Mouse (Mus musculus): ENCODE data around the gene E130114P18Rik.

The E130114P18Rik gene

DNA sequence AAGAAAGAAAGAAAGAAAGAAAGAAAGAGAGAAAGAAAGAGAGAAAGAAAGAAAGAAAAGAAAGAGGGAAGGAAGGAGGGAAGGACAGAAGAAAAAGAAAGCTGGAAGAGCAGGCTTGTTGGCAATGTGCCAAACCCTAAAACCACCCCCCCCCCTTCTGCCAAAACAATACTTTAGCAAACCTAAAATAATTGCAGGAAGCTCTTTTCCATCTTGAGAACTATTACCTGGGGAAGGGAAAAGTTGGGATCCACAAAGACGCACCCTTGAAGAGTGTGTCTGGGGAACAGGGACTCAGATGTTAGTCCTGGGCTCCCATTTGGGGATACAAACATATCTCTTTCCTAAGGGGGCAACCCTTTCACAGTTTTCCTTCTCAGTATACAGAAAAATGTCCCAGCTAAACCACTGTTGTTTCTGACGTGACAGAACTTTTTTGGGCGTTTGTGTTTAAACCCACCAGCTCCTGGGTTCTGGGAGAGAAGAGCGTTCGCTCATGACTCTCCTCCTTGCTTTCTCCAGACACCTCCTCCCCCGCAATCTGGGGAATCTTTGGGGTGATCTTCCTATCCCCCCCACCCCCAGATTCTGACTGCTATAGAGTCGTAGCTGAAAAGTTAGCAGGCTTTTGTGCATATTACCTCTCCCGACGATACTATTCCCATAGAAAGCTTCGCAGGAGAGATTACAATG lies 1.3 kb downstream of the E130114P18Rik start:
- DNase-seq (ENCODE audit: low read depth, low spot score) = peak; percentile 42

- peak; percentile 39 for DNase-seq (ENCODE audit: low read depth, low spot score)
Measured at GRCm38 (mm10) chr4:97775494-97776265, 2.2 kb downstream of the E130114P18Rik start.

- DNase-seq (ENCODE audit: low read depth, low spot score) = peak; percentile 84
Measured at GRCm38 (mm10) chr4:97775059-97775458, 2.8 kb downstream of the E130114P18Rik start.

DNA sequence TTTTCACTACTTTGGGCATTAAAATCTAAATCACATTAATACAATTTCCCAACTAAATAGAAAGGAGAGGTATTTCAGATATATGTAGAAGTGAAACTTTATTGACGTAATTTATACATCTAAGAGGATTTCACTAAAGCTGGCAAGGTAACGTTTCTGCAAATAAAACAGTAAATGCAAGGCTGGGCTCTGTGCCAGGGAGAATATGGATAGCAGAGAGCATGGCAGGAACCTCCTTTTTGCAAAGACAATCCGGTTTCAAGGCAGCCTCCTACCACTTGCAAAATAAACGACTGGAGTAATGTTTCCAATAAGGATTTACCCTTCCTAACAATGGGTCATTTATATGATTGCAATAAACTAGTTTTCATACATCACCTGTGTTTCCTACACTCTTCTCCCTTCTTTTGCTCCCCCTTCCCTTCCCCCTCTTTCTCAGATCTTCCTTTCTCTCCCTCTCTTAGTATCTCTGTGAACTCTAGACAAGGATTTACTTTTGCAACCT lies 3.4 kb downstream of the E130114P18Rik start:
- peak; percentile 30 for DNase-seq (ENCODE audit: low read depth, low spot score)

DNA sequence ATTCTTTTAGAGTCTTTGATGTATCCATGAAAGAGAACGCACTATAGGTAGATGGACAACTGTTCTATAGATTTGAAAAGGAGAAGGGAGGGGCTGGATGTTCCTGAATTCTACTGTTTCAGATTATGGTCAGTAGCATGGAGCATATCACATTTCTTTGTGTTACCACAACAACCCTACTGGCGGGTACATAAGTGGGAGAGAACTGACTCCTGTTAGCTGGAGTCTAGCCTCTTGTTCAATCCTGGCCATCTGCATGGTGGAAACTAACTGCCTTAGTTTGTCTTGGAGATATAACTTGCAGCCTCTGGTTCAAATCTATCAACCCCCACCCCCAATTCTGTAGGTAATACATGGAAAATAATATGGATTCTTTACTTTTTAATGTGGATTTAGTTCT lies 4.1 kb downstream of the E130114P18Rik start:
- DNase-seq (ENCODE audit: low read depth, low spot score) = peak; percentile 20

GRCm38 (mm10) chr4:97773110-97773593 lies 4.7 kb downstream of the E130114P18Rik start:
- DNase-seq (ENCODE audit: low read depth, low spot score) = peak; percentile 99

GRCm38 (mm10) chr4:97772641-97773040 lies 5.2 kb downstream of the E130114P18Rik start, which contains the start of gene Nfia:
Gene Nfia, plus strand, starts transcription at chr4:97772734.
- DNase-seq (ENCODE audit: low read depth, low spot score) = peak; percentile 77

DNA sequence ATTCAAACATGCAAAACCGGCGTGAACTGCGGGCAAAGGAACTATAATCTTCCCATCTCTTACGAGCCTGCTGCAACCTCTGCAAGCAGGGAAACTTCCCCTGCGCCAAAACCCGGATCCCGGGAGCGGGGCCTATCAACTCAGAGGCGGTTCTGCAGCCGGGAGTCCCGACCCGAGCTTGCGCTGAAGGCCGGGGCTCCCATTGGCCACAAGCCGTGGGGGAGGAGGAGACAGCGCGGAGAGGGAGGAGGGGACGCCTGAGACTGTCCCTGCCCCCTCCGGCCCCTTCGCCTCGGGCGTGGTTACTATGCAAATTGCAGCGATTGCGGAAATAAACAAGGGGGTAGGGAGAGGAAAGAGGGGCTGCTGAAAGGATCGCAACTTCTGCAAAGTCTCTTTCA lies 5.8 kb downstream of the E130114P18Rik start:
- DNase-seq (ENCODE audit: low read depth, low spot score) = peak; percentile 94

GRCm38 (mm10) chr4:97771426-97771825 lies 6.5 kb downstream of the E130114P18Rik start:
- DNase-seq (ENCODE audit: low read depth, low spot score) = peak; percentile 25

- DNase-seq (ENCODE audit: low read depth, low spot score) = no peak
Measured at GRCm38 (mm10) chr4:97769861-97770260, 8.0 kb downstream of the E130114P18Rik start.

DNA sequence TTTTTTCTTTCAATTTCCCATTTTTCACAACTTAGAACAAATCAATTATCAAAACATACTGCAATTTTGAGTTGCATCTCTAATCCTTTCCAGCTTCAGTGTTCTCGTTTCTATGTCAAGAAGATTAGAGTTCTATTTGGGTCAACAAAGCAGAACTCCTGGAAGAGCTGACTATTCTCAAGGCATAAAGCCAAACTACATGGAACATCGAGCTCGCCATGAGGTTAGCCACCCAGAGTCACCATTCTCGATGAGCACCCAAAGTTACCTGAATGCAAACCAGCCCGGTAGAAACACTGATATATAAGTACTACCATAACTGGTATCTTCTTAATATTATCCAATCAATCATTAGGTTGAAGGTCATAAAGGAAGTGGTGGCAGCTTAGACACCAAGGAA lies 10.4 kb downstream of the E130114P18Rik start:
- DNase-seq (ENCODE audit: low read depth, low spot score) = no peak

DNA sequence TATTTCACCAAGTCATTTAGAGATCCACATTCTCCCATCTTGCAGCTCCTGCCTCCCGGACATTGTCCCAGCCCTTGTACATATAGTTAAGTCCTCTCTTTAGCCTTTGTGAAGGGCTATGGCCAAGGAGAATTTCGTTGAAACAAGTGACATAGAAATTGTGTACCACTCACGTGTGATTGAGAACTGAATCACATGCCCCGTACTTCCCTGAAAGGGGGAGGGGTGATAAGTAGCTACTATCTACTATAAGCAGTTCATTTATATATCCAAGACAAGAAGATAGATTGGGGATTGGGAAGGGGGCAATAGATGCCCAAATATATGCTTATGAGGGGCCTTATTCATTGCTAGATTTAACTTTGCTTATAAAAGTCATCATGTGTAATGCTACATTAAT lies 10.9 kb downstream of the E130114P18Rik start:
- DNase-seq (ENCODE audit: low read depth, low spot score) = no peak

- no peak for DNase-seq (ENCODE audit: low read depth, low spot score)
Measured at GRCm38 (mm10) chr4:97766100-97766499, 11.8 kb downstream of the E130114P18Rik start.

DNA sequence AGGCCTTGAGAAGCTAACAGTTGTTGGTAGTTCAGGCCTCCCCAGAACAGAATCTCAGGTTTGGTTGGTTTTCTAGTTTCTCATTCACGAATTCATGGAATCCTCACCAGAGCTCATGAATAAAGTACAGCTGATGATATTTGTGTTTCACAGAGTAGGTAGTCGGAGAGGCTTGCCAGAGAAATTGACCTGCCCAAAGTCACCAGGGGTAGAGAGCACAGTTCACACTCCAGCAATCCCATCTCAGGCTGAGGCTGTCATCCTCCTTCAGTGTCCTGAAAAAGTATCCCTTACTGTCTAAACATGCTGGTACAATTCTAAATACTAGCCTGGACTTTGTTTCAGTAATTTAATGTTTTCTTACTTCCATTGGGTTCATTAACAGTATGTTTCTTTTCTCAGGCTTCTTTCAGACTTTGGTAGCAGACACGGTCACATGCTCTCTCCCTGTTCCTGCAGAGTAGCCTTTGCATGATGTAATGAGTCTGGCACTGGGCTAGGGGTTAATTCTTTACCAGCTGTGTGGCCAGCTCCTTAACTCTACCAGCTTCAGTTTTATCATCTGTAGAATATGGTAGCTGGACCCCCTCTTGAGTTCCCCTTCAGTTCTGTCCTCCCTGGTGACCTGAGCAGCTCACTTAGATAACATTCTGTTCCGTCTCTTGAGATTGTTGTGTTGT lies 12.4 kb downstream of the E130114P18Rik start:
- no peak for DNase-seq (ENCODE audit: low read depth, low spot score)

DNA sequence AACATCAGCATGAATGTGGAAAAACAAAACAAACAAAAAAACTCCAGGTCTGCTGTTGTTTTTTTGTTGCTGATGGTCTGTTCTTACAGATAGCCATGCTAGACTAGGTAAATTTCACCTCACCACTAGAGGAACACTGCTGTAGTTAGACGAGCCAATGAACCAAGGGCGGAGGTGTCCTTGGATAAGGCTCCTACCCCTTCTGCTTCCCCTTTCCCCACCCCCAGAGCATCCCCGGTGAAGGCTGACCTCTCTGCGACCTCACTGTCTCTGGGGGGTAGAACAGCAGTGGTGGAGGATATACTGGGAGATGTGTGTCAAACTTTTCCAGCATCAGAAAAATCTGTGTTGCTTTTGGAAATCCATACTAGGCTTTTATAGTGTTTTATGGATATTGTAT lies 13.3 kb downstream of the E130114P18Rik start:
- no peak for DNase-seq (ENCODE audit: low read depth, low spot score)

DNA sequence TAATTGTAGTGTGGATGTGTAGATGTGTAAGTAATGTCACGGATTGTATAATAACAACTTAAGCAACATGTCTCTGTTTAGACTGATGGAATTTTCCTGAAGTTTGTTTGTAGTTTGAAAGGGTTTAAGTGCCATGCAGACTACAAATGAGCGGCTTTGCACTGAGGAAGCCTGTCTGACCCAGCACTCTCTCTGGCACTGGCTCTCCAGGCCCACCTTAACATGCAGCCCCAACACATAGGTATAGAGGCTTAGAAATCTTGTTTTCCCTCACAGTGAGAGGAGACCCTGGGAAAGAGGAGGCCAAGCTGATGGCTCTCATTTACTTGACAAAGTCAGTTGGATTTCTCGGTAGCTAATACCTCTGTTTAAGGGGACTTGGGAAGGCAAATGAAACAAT lies 19.2 kb downstream of the E130114P18Rik start:
- no peak for DNase-seq (ENCODE audit: low read depth, low spot score)

DNA sequence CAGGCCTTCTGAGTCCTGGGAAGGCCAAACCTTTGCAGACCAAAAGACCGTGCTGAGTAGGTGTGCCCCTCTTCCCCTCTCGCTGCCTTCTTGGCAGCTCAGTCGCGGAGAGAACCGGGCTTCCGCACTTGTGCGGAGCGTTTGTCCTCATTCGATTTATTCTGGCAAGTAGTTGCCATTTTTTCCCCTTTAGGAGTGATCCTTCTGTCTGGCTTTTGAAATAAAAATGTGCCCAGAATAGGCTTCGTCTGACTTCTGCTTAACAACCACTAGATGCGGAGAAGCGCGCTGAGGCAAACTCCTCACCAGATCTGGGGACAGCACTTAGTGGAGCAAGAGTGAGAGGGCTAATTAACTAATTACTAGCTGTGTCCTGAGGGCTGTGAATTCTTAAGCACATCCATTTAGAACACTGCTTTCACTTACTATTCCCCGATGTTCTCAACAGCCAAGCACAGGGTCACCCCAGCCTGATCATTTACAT lies 19.9 kb downstream of the E130114P18Rik start:
- no peak for DNase-seq (ENCODE audit: low read depth, low spot score)

DNA sequence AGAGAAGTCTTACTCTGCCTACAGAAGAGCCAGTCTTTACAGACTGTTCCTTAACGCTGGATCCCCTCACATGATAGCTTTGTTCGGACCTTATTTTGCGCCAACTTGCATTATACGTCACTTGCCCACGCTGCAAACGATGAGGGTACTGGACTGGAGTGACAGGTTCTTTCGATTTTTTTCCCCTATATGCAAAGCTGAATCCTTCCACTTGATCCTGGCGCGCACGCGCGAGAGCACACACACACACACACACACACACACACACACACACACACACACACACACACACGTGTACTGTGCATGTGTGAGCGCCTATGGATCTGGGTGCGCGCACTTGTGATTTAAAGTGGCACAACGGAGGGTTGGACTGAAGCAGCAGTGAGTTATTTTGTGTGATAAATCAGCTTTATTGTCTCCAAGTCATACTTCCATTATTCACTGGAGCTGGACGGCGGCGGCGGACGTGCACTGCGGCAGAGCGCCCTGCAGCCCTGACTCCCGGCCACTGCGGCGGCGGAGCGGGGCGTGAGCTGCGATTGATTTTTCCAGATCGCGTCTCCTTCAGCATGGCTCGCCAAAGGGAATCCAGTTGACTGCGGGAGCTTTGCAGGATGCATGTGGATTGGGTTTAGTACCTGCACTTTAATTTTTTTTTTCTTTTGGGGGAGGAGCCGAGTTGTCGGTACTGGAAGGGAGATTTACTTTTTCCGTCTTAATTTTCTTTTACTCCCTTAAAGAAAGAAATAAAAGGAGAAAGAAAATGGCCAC lies 20.5 kb downstream of the E130114P18Rik start:
- peak; percentile 12 for DNase-seq (ENCODE audit: low read depth, low spot score)

DNA sequence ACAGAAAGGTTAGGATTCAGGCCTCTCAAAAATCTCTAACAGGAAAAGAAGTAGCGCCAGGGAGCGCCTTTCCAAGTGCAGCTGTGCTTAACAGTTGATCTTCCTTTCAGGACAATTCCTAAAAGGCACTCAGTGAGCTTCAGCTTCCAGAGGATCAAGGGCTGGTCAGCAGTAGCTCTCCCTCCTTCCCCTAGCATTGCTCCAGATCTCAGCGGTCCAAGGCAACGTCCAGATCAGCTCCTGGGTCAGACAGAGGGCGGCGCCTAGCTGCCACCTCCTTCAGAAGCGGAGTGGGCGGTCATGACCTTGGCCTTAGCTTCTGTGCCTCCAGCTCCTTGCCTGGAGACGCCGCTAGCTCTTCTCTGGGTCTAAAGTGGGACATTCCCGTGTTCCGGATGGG lies 23.6 kb downstream of the E130114P18Rik start:
- DNase-seq (ENCODE audit: low read depth, low spot score) = no peak

DNA sequence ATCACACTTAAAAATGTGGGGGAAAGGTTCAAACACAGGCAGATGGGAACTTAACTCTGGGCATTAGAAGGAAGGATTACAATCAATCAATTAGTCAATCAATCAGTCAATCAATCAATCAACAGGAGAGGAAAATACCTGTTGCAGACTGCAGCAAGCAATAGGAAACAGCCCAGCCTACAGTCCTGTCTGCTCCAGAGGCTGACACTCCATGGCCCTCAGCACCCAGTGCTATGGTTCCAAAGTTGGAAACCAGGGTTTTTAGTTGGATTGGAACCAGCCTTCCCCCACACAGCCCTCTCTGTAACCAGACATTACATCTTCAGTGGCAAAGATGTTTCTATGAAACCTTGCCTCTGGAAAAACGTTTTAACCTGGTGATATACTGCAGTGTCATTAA lies 24.4 kb downstream of the E130114P18Rik start:
- DNase-seq (ENCODE audit: low read depth, low spot score) = no peak
